Mouse (Mus musculus) embryo, embryonic 9.5 days (tissue): ENCODE data around the gene Ralb.

Experiments
- DNase-seq: peaks from one replicate; pipeline ENCODE4 v3.0.0-alpha.2; 2017; ENCODE audit errors: extremely low spot score

Ralb gene

GRCm38 (mm10) chr1:119504260-119505062, at the start of gene Ralb:
Ralb (minus strand) TSS chr1:119504794.
- peak; percentile 95 for DNase-seq

GRCm38 (mm10) chr1:119551651-119552050, 47.1 kb upstream of the Ralb start:
- DNase-seq: no peak

GRCm38 (mm10) chr1:119550064-119550463, 45.5 kb upstream of the Ralb start:
- DNase-seq: no peak

GRCm38 (mm10) chr1:119549327-119549689, 44.7 kb upstream of the Ralb start:
- no peak for DNase-seq

- DNase-seq: peak; percentile 39
These were observed 44.2 kb upstream of the Ralb start for GRCm38 (mm10) chr1:119548668-119549326.

- no peak for DNase-seq
These were observed 41.9 kb upstream of the Ralb start for GRCm38 (mm10) chr1:119546490-119546889.

GRCm38 (mm10) chr1:119545671-119546070, 41.1 kb upstream of the Ralb start:
- DNase-seq: no peak

- DNase-seq: no peak
These were observed 40.6 kb upstream of the Ralb start for GRCm38 (mm10) chr1:119545164-119545563.

GRCm38 (mm10) chr1:119544611-119545155, 40.1 kb upstream of the Ralb start:
- DNase-seq: no peak

GRCm38 (mm10) chr1:119543316-119543715, 38.7 kb upstream of the Ralb start:
- DNase-seq: no peak

- DNase-seq: no peak
These were observed 37.0 kb upstream of the Ralb start for GRCm38 (mm10) chr1:119541570-119541969.

GRCm38 (mm10) chr1:119540836-119541557, 36.4 kb upstream of the Ralb start:
- DNase-seq: no peak

- no peak for DNase-seq
These were observed 34.7 kb upstream of the Ralb start for GRCm38 (mm10) chr1:119539252-119539651.

- DNase-seq: no peak
These were observed 33.1 kb upstream of the Ralb start for GRCm38 (mm10) chr1:119537651-119538050.

- no peak for DNase-seq
These were observed 31.5 kb upstream of the Ralb start for GRCm38 (mm10) chr1:119536122-119536521.

- DNase-seq: no peak
These were observed 29.7 kb upstream of the Ralb start for GRCm38 (mm10) chr1:119534341-119534740.

- no peak for DNase-seq
These were observed 28.7 kb upstream of the Ralb start for GRCm38 (mm10) chr1:119533093-119533805.

- no peak for DNase-seq
These were observed 27.6 kb upstream of the Ralb start for GRCm38 (mm10) chr1:119532165-119532564.

- DNase-seq: no peak
These were observed 26.3 kb upstream of the Ralb start for GRCm38 (mm10) chr1:119530941-119531340.

GRCm38 (mm10) chr1:119525689-119526591, 21.3 kb upstream of the Ralb start, which contains the start of gene Tmem185b:
Tmem185b (plus strand) TSS chr1:119526160.
- peak; percentile 96 for DNase-seq
